Mouse (Mus musculus): ENCODE measurements around the gene Actg1.

Gene Actg1

GRCm38 (mm10) chr11:120311561-120311960, 36.8 kb downstream of the Actg1 start:
- no peak for DNase-seq (ENCODE audit: low read depth, low spot score)

- peak; percentile 96 for DNase-seq (ENCODE audit: low read depth, low spot score)
Observed at GRCm38 (mm10) chr11:120310813-120311312, 37.5 kb downstream of the Actg1 start.

- DNase-seq (ENCODE audit: low read depth, low spot score) = no peak
Observed at GRCm38 (mm10) chr11:120308441-120309320, 39.7 kb downstream of the Actg1 start.

- peak; percentile 94 for DNase-seq (ENCODE audit: low read depth, low spot score)
Observed at GRCm38 (mm10) chr11:120307566-120308430, 40.5 kb downstream of the Actg1 start.

GRCm38 (mm10) chr11:120307132-120307413, 41.3 kb downstream of the Actg1 start:
- DNase-seq (ENCODE audit: low read depth, low spot score) = no peak

GRCm38 (mm10) chr11:120306366-120307131, 41.8 kb downstream of the Actg1 start:
- no peak for DNase-seq (ENCODE audit: low read depth, low spot score)

GRCm38 (mm10) chr11:120305535-120306365, 42.6 kb downstream of the Actg1 start:
- no peak for DNase-seq (ENCODE audit: low read depth, low spot score)

GRCm38 (mm10) chr11:120304886-120305534, 43.3 kb downstream of the Actg1 start:
- DNase-seq (ENCODE audit: low read depth, low spot score) = peak; percentile 97

GRCm38 (mm10) chr11:120304350-120304694, 44.0 kb downstream of the Actg1 start:
- DNase-seq (ENCODE audit: low read depth, low spot score) = no peak

GRCm38 (mm10) chr11:120303559-120304349, 44.6 kb downstream of the Actg1 start:
- no peak for DNase-seq (ENCODE audit: low read depth, low spot score)

- no peak for DNase-seq (ENCODE audit: low read depth, low spot score)
Observed at GRCm38 (mm10) chr11:120303119-120303518, 45.2 kb downstream of the Actg1 start.

- DNase-seq (ENCODE audit: low read depth, low spot score) = no peak
Observed at GRCm38 (mm10) chr11:120299484-120299883, 48.9 kb downstream of the Actg1 start.

- no peak for DNase-seq (ENCODE audit: low read depth, low spot score)
Observed at GRCm38 (mm10) chr11:120298441-120299141, 49.8 kb downstream of the Actg1 start.

- DNase-seq (ENCODE audit: low read depth, low spot score) = no peak
Observed at GRCm38 (mm10) chr11:120297767-120298166, 50.6 kb downstream of the Actg1 start.

- DNase-seq (ENCODE audit: low read depth, low spot score) = no peak
Observed at GRCm38 (mm10) chr11:120296305-120297144, 51.8 kb downstream of the Actg1 start.

Measured in forelimb bud, embryonic 11.5 days (tissue).